Mouse (Mus musculus) brain, embryonic 18.5 days (tissue): ENCODE data around the gene Draxin.

Experiments used
- DNase-seq: peaks from one replicate; pipeline ENCODE4 v3.0.0-alpha.2; 2012; ENCODE audit warnings: low read depth, low spot score

Draxin gene

GRCm38 (mm10) chr4:148114758-148115391 lies 15.6 kb downstream of the Draxin start:
- DNase-seq, result no peak

GRCm38 (mm10) chr4:148112519-148112918 lies 18.0 kb downstream of the Draxin start:
- DNase-seq, result no peak

- DNase-seq, result no peak
Measured at GRCm38 (mm10) chr4:148109215-148109614, 21.3 kb downstream of the Draxin start.

GRCm38 (mm10) chr4:148108565-148109100 lies 21.9 kb downstream of the Draxin start:
- no peak for DNase-seq

GRCm38 (mm10) chr4:148107621-148108291 lies 22.7 kb downstream of the Draxin start:
- DNase-seq, result no peak

- DNase-seq, result no peak
Measured at GRCm38 (mm10) chr4:148104146-148104545, 26.4 kb downstream of the Draxin start.

GRCm38 (mm10) chr4:148101801-148102527 lies 28.5 kb downstream of the Draxin start:
- DNase-seq, result no peak

- no peak for DNase-seq
Measured at GRCm38 (mm10) chr4:148098666-148099065, 31.8 kb downstream of the Draxin start.

GRCm38 (mm10) chr4:148097936-148098335 lies 32.6 kb downstream of the Draxin start:
- DNase-seq, result no peak

- DNase-seq, result no peak
Measured at GRCm38 (mm10) chr4:148095081-148095480, 35.4 kb downstream of the Draxin start.

GRCm38 (mm10) chr4:148094161-148094560 lies 36.3 kb downstream of the Draxin start:
- DNase-seq, result no peak

GRCm38 (mm10) chr4:148092551-148093271 lies 37.8 kb downstream of the Draxin start:
- DNase-seq, result no peak

GRCm38 (mm10) chr4:148091181-148091580 lies 39.3 kb downstream of the Draxin start:
- DNase-seq, result no peak

GRCm38 (mm10) chr4:148089166-148089565 lies 41.3 kb downstream of the Draxin start:
- DNase-seq, result no peak

GRCm38 (mm10) chr4:148087907-148088527 lies 42.5 kb downstream of the Draxin start, which contains the start of gene Agtrap:
Gene Agtrap, minus strand, starts transcription at chr4:148088031.
- peak; percentile 82 for DNase-seq

- DNase-seq, result no peak
Measured at GRCm38 (mm10) chr4:148087091-148087906, 43.2 kb downstream of the Draxin start.

- DNase-seq, result no peak
Measured at GRCm38 (mm10) chr4:148085907-148086305, 44.6 kb downstream of the Draxin start.

- no peak for DNase-seq
Measured at GRCm38 (mm10) chr4:148085131-148085906, 45.2 kb downstream of the Draxin start.

- DNase-seq, result no peak
Measured at GRCm38 (mm10) chr4:148084261-148084714, 46.2 kb downstream of the Draxin start.
